Mouse (Mus musculus) limb, embryonic 15.5 days (tissue): ENCODE measurements around the gene Hist1h2bm. TPM values are rescaled to one million over a fixed set of nuclear protein-coding genes. Genes with fewer than 3 reads are reported as not detected.
"Not testable (repeated sequence)": the region's sequence is repeated elsewhere in the genome, so short reads cannot be mapped to it uniquely, and the experiment has no call there.

Experiments used
- ATAC-seq: fragments of 200-750 bp; cut with Nextera tagmentation; 2 replicates; pipeline ENCODE4 v1.8.0; 2017; ENCODE audit warnings: low read depth, moderate TSS enrichment; ENCODE audit not compliant: insufficient number of reproducible peaks, low FRiP score, low TSS enrichment
- H3K27ac ChIP-seq: fragments of 300-500 bp; sonication (generic); 2 replicates; pipeline ENCODE4 v1.5.1; 2015; ENCODE audit warnings: moderate library complexity, mild to moderate bottlenecking, inconsistent platforms
- H3K27me3 ChIP-seq: fragments of 300-500 bp; sonication (generic); 2 replicates; pipeline ENCODE4 v1.6.1; 2015; ENCODE audit warnings: inconsistent platforms
- H3K36me3 ChIP-seq: fragments of 300-500 bp; sonication (generic); 2 replicates; pipeline ENCODE4 v1.6.1; 2015; ENCODE audit warnings: inconsistent platforms
- H3K4me1 ChIP-seq: fragments of 300-500 bp; sonication (generic); 2 replicates; pipeline ENCODE4 v1.6.1; 2015; ENCODE audit warnings: inconsistent platforms
- H3K4me2 ChIP-seq: fragments of 300-500 bp; sonication (generic); 2 replicates; pipeline ENCODE4 v1.6.1; 2015; ENCODE audit warnings: mild to moderate bottlenecking, inconsistent platforms
- H3K4me3 ChIP-seq: fragments of 300-500 bp; sonication (generic); 2 replicates; pipeline ENCODE4 v1.5.1; 2015; ENCODE audit warnings: mild to moderate bottlenecking, inconsistent platforms
- H3K9ac ChIP-seq: fragments of 300-500 bp; sonication (generic); 2 replicates; pipeline ENCODE4 v1.6.1; 2015; ENCODE audit warnings: inconsistent platforms
- H3K9me3 ChIP-seq: fragments of 300-500 bp; sonication (generic); 2 replicates; pipeline ENCODE4 v1.6.1; 2016; ENCODE audit warnings: inconsistent platforms
- WGBS: fragments of 180-500 bp; shearing (Covaris S2); methylation state at CpG from one replicate; pipeline ENCODE4 v1.1.7; 2015; 5-methylcytosine and 5-hydroxymethylcytosine counted together
- polyA plus RNA-seq: library from polyadenylated mRNA; unstranded; fragments of >200 nt; fragmentation: Nextera tagmentation; extraction: Ambion mirVana; gene quantifications from 2 replicates; pipeline ENCODE4 v1.2.1, GENCODE M21; 2015

Gene Hist1h2bm
- 2.5 and 4.5 TPM in 2 replicates for polyA plus RNA-seq

GRCm38 (mm10) chr13:21721757-21722372, at the start of gene Hist1h2bm:
Gene Hist1h2bm (plus strand): TSS chr13:21722044.
- peak within 1 kb of the TSS; percentile 58 for H3K4me2 ChIP-seq
- H3K36me3 ChIP-seq, H3K27me3 ChIP-seq, H3K9me3 ChIP-seq: not testable (repeated sequence)
- under 1% methylated on average over 37 of the region's 37 CpGs for WGBS
- H3K9ac ChIP-seq: peak within 1 kb of the TSS; percentile 23; the same call in 1 of the 2 replicates
- H3K27ac ChIP-seq: peak within 1 kb of the TSS; percentile 87
- H3K4me1 ChIP-seq: peaks cover 17% of the 10 kb centered on the region
- peak within 1 kb of the TSS; percentile 44 for H3K4me3 ChIP-seq
- ATAC-seq: peak; percentile 96

GRCm38 (mm10) chr13:21677305-21677704, 44.5 kb upstream of the Hist1h2bm start, which contains the start of gene Olfr1360:
Gene Olfr1360 (minus strand): TSS chr13:21677405.
- WGBS: 77% methylated on average over 2 of the region's 2 CpGs
- H3K9ac ChIP-seq: no peak within 1 kb of the TSS

GRCm38 (mm10) chr13:21697811-21698210, 24.0 kb upstream of the Hist1h2bm start, which contains the start of gene Olfr1359:
Gene Olfr1359 (plus strand): TSS chr13:21698111.
- no peaks in the 10 kb centered on the region for H3K27me3 ChIP-seq
- H3K4me3 ChIP-seq: no peak within 1 kb of the TSS
- H3K27ac ChIP-seq: no peak within 1 kb of the TSS
- H3K36me3 ChIP-seq: no peaks in the 10 kb centered on the region
- no peak within 1 kb of the TSS for H3K4me2 ChIP-seq
- H3K4me1 ChIP-seq: no peaks in the 10 kb centered on the region
- no peak within 1 kb of the TSS for H3K9ac ChIP-seq
- no peaks in the 10 kb centered on the region for H3K9me3 ChIP-seq
- ATAC-seq: no peak

More at GRCm38 (mm10) chr13:21677305-21677704, 44.5 kb upstream of the Hist1h2bm start, which contains the start of gene Olfr1360:
- no peak within 1 kb of the TSS for H3K27ac ChIP-seq
- H3K9me3 ChIP-seq: no peaks in the 10 kb centered on the region
- ATAC-seq: no peak
- no peak within 1 kb of the TSS for H3K4me2 ChIP-seq
- H3K36me3 ChIP-seq: no peaks in the 10 kb centered on the region
- H3K4me3 ChIP-seq: no peak within 1 kb of the TSS
- H3K27me3 ChIP-seq: no peaks in the 10 kb centered on the region
- H3K4me1 ChIP-seq: no peaks in the 10 kb centered on the region

- 73% methylated on average over 4 of the region's 4 CpGs for WGBS
- ATAC-seq: no peak
Measured at GRCm38 (mm10) chr13:21706669-21707068, 15.2 kb upstream of the Hist1h2bm start.

GRCm38 (mm10) chr13:21710031-21710711, 11.7 kb upstream of the Hist1h2bm start:
- H3K4me1 ChIP-seq: peaks cover 4% of the 10 kb centered on the region
- H3K9ac ChIP-seq: peak overlapping the region; percentile 44; the same call in 1 of the 2 replicates
- peak; percentile 83 for ATAC-seq
- H3K4me2 ChIP-seq: peak overlapping the region; percentile 30; the same call in 1 of the 2 replicates
- WGBS: under 1% methylated on average over 32 of the region's 32 CpGs
- H3K9me3 ChIP-seq: no peaks in the 10 kb centered on the region
- H3K36me3 ChIP-seq: no peaks in the 10 kb centered on the region
- peak overlapping the region; percentile 91 for H3K27ac ChIP-seq
- peak overlapping the region; percentile 68 for H3K4me3 ChIP-seq
- no peaks in the 10 kb centered on the region for H3K27me3 ChIP-seq

More at GRCm38 (mm10) chr13:21706669-21707068, 15.2 kb upstream of the Hist1h2bm start:
- no peaks in the 10 kb centered on the region for H3K27me3 ChIP-seq
- no peaks in the 10 kb centered on the region for H3K36me3 ChIP-seq
- no peaks in the 10 kb centered on the region for H3K9me3 ChIP-seq
- no peak overlapping the region for H3K27ac ChIP-seq
- no peaks in the 10 kb centered on the region for H3K4me1 ChIP-seq
- H3K9ac ChIP-seq: no peak overlapping the region
- H3K4me3 ChIP-seq: no peak overlapping the region
- H3K4me2 ChIP-seq: no peak overlapping the region

- H3K9ac ChIP-seq: 0 out of 2 replicates have a peak overlapping the region, but pooled peaks have one; percentile 18
- WGBS: 3% methylated on average over 22 of the region's 22 CpGs
- no peaks in the 10 kb centered on the region for H3K36me3 ChIP-seq
- no peaks in the 10 kb centered on the region for H3K9me3 ChIP-seq
- H3K4me3 ChIP-seq: peak overlapping the region; percentile 68
- H3K27me3 ChIP-seq: no peaks in the 10 kb centered on the region
- peak; percentile 81 for ATAC-seq
- H3K4me2 ChIP-seq: peak overlapping the region; percentile 52
- peak overlapping the region; percentile 68 for H3K27ac ChIP-seq
- peaks cover 9% of the 10 kb centered on the region for H3K4me1 ChIP-seq
Measured at GRCm38 (mm10) chr13:21710821-21711525, 10.9 kb upstream of the Hist1h2bm start.

GRCm38 (mm10) chr13:21711698-21712097, 10.1 kb upstream of the Hist1h2bm start:
- Histone ChIP-seq H3K4me2 (peak overlapping the region; percentile 52), H3K9ac (no peak overlapping the region), H3K4me1 (peaks cover 9% of the 10 kb centered on the region), H3K9me3 (no peaks in the 10 kb centered on the region), H3K27me3 (no peaks in the 10 kb centered on the region), H3K36me3 (no peaks in the 10 kb centered on the region), H3K27ac (no peak overlapping the region; the same call in 1 of the 2 replicates), H3K4me3 (peak overlapping the region; percentile 68)
- no peak for ATAC-seq
- 28% methylated on average over 4 of the region's 4 CpGs for WGBS

GRCm38 (mm10) chr13:21714725-21715124, 7.1 kb upstream of the Hist1h2bm start:
- peaks cover 22% of the 10 kb centered on the region for H3K4me1 ChIP-seq
- peak overlapping the region; percentile 69 for H3K4me2 ChIP-seq
- no peak for ATAC-seq
- no peaks in the 10 kb centered on the region for H3K27me3 ChIP-seq
- H3K9ac ChIP-seq: no peak overlapping the region
- H3K36me3 ChIP-seq: no peaks in the 10 kb centered on the region
- peak overlapping the region; percentile 44 for H3K4me3 ChIP-seq
- H3K27ac ChIP-seq: peak overlapping the region; percentile 89
- no peaks in the 10 kb centered on the region for H3K9me3 ChIP-seq
- 2% methylated on average over 7 of the region's 7 CpGs for WGBS

- peaks cover 22% of the 10 kb centered on the region for H3K4me1 ChIP-seq
- H3K27ac ChIP-seq: peak overlapping the region; percentile 89
- peak overlapping the region; percentile 28; the same call in 1 of the 2 replicates for H3K9ac ChIP-seq
- H3K4me2 ChIP-seq: peak overlapping the region; percentile 69
- H3K9me3 ChIP-seq: no peaks in the 10 kb centered on the region
- peak overlapping the region; percentile 44 for H3K4me3 ChIP-seq
- no peak for ATAC-seq
- WGBS: under 1% methylated on average over 22 of the region's 22 CpGs
- no peaks in the 10 kb centered on the region for H3K36me3 ChIP-seq
- no peaks in the 10 kb centered on the region for H3K27me3 ChIP-seq
Measured at GRCm38 (mm10) chr13:21715131-21715863, 6.5 kb upstream of the Hist1h2bm start.

GRCm38 (mm10) chr13:21715864-21716539, 5.8 kb upstream of the Hist1h2bm start, which contains the start of the genes Hist1h2bl and Hist1h2ai:
Gene Hist1h2bl (minus strand): TSS chr13:21716143.
Gene Hist1h2ai (plus strand): TSS chr13:21716422.
- Histone ChIP-seq H3K4me1 (peaks cover 25% of the 10 kb centered on the region), H3K27ac (peak within 1 kb of the TSS; percentile 91), H3K4me2 (peak within 1 kb of the TSS; percentile 69), H3K4me3 (peak within 1 kb of the TSS; percentile 44), H3K9ac (peak within 1 kb of the TSS; percentile 47)
- not testable (repeated sequence) for H3K36me3 ChIP-seq, H3K9me3 ChIP-seq, H3K27me3 ChIP-seq
- WGBS: under 1% methylated on average over 38 of the region's 50 CpGs
- ATAC-seq: peak; percentile 94
